Mouse (Mus musculus) c-Kit-positive CD71-positive TER-119-positive erythroid progenitor cells, embryonic 14.5 days (primary cell): ENCODE data around the gene Trmt2a.

Experiments used
- DNase-seq: peaks from one replicate; pipeline ENCODE4 v3.0.0-alpha.2; 2013; ENCODE audit warnings: low spot score

The Trmt2a gene

DNA sequence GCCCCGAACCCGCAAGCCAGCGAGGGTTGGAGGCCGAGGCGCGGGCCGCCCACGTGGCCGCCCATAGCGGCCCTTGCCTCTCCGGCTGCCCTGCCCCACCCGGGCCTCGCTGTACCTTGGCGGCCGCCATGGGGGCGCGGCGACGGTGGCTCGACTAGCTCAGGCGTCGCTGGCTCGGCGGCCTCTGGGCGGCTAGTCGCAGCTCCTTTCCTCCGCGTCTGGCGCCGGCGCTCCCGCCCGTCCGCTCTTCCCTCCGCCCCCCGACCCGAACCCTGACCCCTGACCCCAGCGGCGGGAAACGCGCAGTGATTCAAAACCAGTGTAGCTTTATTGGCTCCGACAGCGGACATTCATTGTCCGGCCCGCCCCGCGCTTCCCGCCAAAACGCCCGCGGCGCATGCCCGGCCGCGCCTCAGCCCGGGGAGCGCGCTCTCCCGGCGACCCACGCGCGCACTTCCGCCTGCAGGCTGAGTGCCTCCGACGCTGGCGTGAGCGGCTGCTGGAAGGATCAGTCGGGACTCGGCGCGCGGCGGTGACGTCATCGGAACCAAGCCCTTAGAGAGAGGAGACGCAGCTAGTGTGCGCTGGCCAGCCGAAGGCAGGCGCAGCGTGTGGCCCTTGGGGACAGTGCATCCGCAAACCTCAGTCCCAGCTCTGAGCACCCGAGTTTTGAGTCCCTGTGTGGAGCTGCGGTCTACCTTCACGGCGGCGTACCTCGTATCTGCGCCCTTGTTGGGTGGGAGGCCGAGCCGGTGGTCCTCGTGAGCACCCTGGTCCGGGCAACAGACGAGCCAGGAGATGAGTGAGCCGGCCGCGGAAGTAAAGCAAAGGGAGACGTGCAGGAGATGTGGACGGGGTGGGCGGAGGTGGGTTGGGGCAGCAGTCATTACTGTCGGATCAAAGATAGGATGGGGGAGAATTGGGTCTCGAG is at the start of gene Trmt2a, which contains the start of gene Ranbp1:
TSS of gene Trmt2a (plus strand) at position 247 of the 931 bp plus-strand sequence.
TSS of gene Ranbp1 (minus strand) at position 300 of the 931 bp plus-strand sequence.
- DNase-seq: peak; percentile 98

- DNase-seq: no peak
Observed at GRCm38 (mm10) chr16:18200062-18200461, 48.4 kb upstream of the Trmt2a start.

- DNase-seq: no peak
Observed at GRCm38 (mm10) chr16:18201620-18202019, 46.9 kb upstream of the Trmt2a start.

DNA sequence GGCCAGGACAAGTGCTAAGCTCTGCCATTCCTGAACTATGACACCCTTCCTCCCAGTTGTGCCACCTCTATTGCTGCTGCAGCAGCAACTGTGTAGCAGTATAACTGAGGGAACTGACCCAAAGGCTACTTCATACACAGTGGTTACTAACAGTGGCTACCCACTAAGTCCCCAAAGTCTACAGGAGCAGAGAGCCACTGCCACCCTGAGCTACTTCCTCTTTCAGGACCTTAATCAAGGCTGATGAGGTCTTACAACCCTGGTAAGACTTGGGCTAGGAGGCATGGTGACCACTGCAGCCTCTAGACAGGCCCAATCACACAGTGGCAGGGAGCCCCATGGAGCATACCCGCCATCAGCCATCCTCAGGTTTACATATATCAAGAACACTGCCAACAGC is 46.4 kb upstream of the Trmt2a start:
- no peak for DNase-seq

DNA sequence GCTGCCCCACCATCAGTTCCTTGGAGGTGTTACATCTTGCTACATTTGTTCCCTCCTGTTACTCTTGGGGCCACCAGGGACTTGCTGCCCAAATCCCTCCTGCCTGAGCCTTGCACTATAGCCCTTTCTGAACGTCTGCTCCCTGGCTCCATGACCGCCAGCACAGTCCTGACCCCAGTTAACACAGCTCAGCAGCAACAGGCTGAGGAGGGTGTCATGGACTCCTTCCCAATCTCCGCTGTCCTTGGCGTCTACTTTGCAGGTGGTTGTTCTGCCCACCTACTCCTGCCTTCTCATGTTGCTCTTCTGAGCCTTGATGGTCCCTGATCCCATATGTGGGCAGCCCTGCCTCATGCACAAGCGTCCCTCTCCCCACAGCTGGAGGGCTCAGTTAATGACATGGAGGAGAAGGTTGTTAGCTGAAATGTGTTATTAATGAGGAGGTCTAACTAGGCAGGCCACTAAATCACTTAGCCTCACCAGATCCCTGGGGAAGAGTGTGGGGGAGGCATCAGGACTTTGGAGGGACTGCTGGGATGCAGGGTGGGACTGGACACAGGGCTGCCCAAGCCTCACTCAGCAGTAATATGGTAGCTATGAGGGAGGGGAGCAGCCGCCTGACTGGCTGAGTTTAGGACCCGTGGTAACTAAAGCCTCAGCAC is 44.9 kb upstream of the Trmt2a start:
- no peak for DNase-seq

DNA sequence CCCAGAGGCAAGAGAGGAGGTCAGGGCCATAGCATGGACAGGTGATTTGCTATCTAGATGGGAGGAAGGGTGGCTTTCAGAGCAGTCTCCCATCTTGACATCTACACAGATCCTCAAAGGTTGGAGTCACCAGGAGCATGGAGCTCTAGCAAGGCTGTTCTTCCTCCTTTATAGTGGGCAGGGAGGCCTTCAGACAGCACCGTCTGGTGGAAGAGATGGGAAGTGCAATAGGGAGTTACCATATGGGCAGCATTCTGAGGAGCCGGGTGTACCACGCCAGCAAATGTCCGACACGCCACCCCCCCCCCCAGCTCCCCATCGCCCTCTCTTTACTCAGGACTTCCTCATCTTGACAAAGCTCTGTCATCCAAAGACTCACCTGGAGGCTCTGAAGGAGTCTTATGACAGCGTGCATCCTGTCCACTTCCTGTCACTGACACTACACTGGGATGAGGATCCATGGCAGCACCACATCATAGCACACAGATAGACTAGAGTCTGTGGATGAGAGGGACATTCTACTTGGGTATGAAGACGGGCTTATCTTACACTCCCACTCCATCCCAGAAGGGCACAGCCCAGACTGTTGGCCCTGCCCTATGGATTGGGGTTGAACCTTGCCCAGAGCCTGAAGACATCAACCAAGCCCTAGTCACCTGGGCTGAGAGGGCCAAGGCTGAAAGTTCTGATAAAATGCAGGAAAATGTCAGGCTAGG is 37.6 kb upstream of the Trmt2a start:
- DNase-seq: peak; percentile 42

- peak; percentile 58 for DNase-seq
Observed at GRCm38 (mm10) chr16:18211417-18212171, 36.9 kb upstream of the Trmt2a start.

- no peak for DNase-seq
Observed at GRCm38 (mm10) chr16:18213689-18214088, 34.8 kb upstream of the Trmt2a start.

GRCm38 (mm10) chr16:18214858-18215257 is 33.6 kb upstream of the Trmt2a start:
- no peak for DNase-seq

DNA sequence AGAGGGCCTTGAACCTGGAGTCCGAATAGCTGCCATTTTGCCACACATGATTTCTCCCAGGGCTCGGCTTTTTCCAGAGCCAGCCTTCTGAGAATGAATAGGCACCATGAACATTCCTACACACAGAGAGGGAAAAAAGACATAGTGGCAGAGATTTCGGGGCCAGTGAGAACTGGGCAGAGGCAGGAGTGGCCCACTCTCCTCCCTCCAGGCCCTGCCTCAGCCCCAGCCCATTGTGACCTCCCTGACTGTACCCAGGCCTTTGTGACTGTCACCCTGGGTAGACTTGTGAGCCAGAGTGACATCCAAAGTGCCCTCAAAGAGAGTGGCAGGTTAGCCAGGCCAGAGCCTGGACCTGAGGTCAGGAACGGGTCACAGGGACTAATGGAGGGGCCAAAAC is 30.9 kb upstream of the Trmt2a start, which contains the start of gene Ccdc188:
TSS of gene Ccdc188 (plus strand) at position 301 of the 400 bp plus-strand sequence.
- DNase-seq: no peak

DNA sequence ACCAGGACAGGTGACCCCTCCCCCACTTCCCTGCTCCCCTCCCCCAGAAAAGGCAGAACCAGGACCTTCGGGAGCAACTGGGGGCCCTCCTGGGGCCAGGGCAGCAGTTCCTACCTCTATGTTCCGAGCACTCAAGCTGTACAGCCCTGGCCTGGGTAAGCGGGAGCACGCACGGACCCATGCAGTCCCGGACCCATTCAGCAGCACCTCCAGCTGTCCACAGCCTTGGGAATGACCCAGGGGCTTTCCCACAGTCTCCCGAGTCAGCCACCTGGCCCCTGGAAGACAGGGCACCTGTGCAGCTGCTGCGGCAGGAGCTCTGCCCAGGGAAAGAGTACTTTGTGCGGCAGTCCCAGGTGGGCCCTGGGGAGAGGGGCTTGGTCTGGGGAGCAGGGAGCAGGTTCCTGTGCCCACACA is 29.9 kb upstream of the Trmt2a start:
- no peak for DNase-seq

DNA sequence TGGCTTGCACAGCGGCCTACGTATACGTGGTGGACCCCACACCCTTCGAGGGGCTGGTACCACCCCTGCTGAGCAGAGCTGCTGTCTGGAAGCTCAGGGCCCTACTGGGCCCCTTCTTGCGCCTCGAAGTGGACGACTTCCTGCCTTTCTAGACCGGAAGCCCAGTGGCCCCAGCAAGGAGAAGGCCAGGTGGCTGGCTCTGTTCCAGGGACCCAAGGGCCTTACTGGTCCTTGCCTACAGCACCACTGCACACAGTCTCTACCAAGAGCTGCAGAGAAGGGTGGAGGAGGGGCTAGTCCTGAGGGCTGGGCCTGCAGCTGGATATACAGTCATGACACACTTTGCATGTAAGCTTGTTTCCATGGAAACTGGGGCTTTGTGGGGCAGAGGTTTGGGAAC is 28.5 kb upstream of the Trmt2a start:
- no peak for DNase-seq

GRCm38 (mm10) chr16:18220856-18221542 is 27.5 kb upstream of the Trmt2a start:
- DNase-seq: no peak

DNA sequence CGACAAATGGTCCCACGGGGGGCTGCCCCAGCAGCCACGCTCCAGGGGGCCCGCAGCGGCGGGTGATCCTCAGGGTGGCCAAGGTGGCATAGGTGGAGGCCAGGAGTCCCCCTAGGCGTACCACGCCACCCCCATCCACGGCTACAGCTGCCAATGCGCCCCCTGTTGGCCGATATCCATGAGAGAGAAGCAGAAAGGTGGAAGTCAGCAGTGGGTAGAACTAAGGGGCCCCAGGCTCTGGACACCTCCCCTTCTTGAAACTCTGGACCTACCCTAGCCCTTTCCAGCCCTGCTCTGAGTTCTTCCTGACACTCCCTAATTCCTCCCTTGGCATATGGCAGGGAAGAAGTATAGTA is 27.0 kb upstream of the Trmt2a start:
- DNase-seq: no peak

DNA sequence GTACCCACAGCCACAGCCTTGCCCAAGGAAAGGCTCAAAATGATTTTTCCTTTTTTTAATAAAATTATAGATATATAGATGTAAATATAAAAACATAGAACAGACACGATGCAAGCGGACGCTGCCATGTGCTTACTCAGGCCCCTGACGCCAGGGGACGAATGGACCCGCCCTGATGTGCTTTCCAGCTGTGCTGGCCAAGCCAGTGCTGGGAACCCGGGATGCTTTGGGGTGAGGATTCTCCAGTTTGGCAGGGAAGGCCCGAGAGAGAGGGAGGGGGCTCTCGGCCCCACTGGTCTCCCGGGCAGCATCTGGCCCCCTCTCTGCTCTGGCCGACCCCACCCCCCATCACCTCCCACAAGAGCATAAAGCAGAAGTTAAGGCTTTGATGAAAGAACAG is 26.3 kb upstream of the Trmt2a start:
- DNase-seq: no peak

GRCm38 (mm10) chr16:18227187-18227586 is 21.3 kb upstream of the Trmt2a start:
- DNase-seq: no peak

DNA sequence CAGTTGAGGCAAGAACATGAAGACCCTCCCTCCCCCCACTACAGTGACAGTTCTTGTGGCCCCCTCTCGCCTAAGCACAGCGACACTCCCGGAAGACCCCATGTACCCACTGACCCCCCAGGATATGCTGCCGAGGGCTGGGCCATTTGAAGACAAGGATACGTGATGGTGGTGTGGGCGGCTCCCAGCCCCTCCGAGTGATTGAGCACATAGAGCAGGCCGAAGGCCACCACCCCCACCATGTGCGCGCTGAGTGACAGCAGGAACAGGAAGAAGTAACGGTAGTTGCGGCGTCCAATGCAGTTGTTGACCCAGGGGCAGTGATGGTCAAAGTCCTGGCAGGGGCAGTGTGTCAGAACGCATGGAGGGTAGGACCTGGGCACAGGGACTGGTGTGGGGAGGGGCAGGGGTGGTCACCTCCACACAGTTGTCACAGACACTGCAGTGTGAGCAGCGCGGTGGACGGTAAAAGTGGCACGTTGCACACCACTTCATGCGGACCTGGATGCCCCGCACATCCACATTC is 20.5 kb upstream of the Trmt2a start:
- no peak for DNase-seq

DNA sequence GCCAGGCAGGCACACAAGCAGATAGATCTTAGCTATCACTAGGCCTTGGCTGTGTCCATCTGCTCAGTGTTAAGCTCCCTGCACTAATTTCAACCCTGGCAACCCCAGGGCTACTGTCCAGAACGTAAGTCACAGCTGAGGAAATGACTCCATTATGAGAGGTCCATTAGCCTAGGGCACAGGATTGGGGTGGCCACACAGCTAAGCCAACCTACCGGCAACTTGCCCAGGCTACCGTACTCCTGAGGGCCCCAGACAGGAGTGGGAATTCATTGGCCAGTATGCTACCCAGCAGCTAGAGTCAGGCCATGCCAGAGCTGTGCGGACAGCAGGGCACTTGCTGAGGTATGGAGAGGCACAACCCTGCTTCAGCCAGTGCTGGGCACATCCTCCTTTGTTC is 19.6 kb upstream of the Trmt2a start:
- no peak for DNase-seq

GRCm38 (mm10) chr16:18229622-18230021 is 18.9 kb upstream of the Trmt2a start:
- no peak for DNase-seq

GRCm38 (mm10) chr16:18230617-18231016 is 17.9 kb upstream of the Trmt2a start:
- DNase-seq: no peak

DNA sequence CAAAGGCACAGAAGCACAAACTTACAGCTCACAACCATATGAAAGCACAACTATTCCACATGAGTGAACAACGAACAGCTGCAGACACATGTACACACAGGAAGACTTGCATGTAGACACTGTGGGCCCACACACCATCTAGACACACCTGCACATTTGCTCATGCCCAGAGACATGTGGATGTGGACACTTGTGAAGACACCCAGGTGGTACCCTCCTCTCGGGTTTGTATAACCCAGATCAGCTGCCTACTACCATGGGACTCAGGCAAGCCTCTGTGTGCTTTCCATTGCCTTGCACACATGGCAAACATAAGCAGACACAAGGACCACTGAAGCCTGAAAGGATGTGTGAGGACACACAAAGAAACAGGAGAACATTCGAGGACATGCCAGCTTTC is 17.4 kb upstream of the Trmt2a start:
- no peak for DNase-seq
